Mouse (Mus musculus) erythroblast, embryonic 14.5 days (primary cell): ENCODE data around the gene Olfr1453. TPM values are rescaled to one million over a fixed set of nuclear protein-coding genes. Genes with fewer than 3 reads are reported as not detected.
"Not testable (repeated sequence)": the region's sequence is repeated elsewhere in the genome, so short reads cannot be mapped to it uniquely, and the experiment has no call there.

Source experiments
- H3K27me3 ChIP-seq: 2 replicates; pipeline ENCODE4 v1.6.1; 2012; ENCODE audit warnings: inconsistent platforms; ENCODE audit not compliant: control insufficient read depth
- H3K36me3 ChIP-seq: 2 replicates; pipeline ENCODE4 v1.6.1; 2012; ENCODE audit warnings: mild to moderate bottlenecking, inconsistent platforms; ENCODE audit not compliant: control insufficient read depth
- H3K4me1 ChIP-seq: 2 replicates; pipeline ENCODE4 v1.6.1; 2012; ENCODE audit warnings: inconsistent platforms; ENCODE audit not compliant: control insufficient read depth
- H3K4me3 ChIP-seq: replicated peaks from 2 replicates; pipeline ENCODE3; 2012; ENCODE audit warnings: moderate library complexity, mild to moderate bottlenecking, inconsistent platforms
- H3K9me3 ChIP-seq: 2 replicates; pipeline ENCODE4 v1.6.1; 2012; ENCODE audit warnings: low read length, inconsistent platforms, mixed read lengths; ENCODE audit not compliant: control insufficient read depth
- GATA1 ChIP-seq: IDR thresholded peaks from 2 replicates; pipeline ENCODE4 v1.6.1; 2012; ENCODE audit warnings: low read length, inconsistent platforms, mixed read lengths
- TAL1 ChIP-seq: IDR thresholded peaks from 3 replicates; pipeline ENCODE4 v1.6.1; 2012; ENCODE audit warnings: low read length, inconsistent platforms, mixed read lengths
- polyA plus RNA-seq: library from polyadenylated mRNA; stranded (reverse); fragments of >175 nt; gene quantifications from 2 replicates; pipeline ENCODE4 v1.2.3, GENCODE M21; 2012

Olfr1453 gene
- not detected in 2 replicates for polyA plus RNA-seq

- Histone ChIP-seq H3K4me1 (no peaks in the 10 kb centered on the region), H3K27me3 (no peaks in the 10 kb centered on the region), H3K4me3 (no peak within 1 kb of the TSS), H3K36me3 (no peaks in the 10 kb centered on the region), H3K9me3 (no peaks in the 10 kb centered on the region; the same call in 1 of the 2 replicates)
- TF ChIP-seq TAL1 (no peak), GATA1 (no peak)
These were observed at the start of gene Olfr1453 for GRCm38 (mm10) chr19:13028227-13028626. Gene Olfr1453 (minus strand): TSS chr19:13028327.

- Histone ChIP-seq H3K36me3 (no peaks in the 10 kb centered on the region), H3K4me1 (no peaks in the 10 kb centered on the region), H3K4me3 (no peak within 1 kb of the TSS), H3K9me3 (no peaks in the 10 kb centered on the region; the same call in none of the 2 replicates), H3K27me3 (no peaks in the 10 kb centered on the region)
- TF ChIP-seq TAL1 (no peak), GATA1 (no peak)
These were observed 32.2 kb upstream of the Olfr1453 start, which contains the start of gene Olfr1454 for GRCm38 (mm10) chr19:13060310-13060709. Gene Olfr1454 (plus strand): TSS chr19:13060610.

GRCm38 (mm10) chr19:12994714-12995113 is 33.4 kb downstream of the Olfr1453 start, which contains the start of gene Olfr1451:
Gene Olfr1451 (plus strand): TSS chr19:12995014.
- peaks cover 11% of the 10 kb centered on the region for H3K9me3 ChIP-seq
- no peak within 1 kb of the TSS for H3K4me3 ChIP-seq
- H3K36me3 ChIP-seq: no peaks in the 10 kb centered on the region
- H3K4me1 ChIP-seq: no peaks in the 10 kb centered on the region
- TF ChIP-seq TAL1: no peak
- no peaks in the 10 kb centered on the region for H3K27me3 ChIP-seq

GRCm38 (mm10) chr19:12992316-12992715 is 35.8 kb downstream of the Olfr1453 start:
- H3K9me3 ChIP-seq: peaks cover 11% of the 10 kb centered on the region
- not testable (repeated sequence) for H3K4me3 ChIP-seq, H3K27me3 ChIP-seq, H3K36me3 ChIP-seq, H3K4me1 ChIP-seq

Other genes starting within 250 kb of the Olfr1453 start
- 4.8 TPM in 2 replicates for gene Zfp91, start 232.2 kb downstream of the Olfr1453 start, polyA plus RNA-seq
- gene Lpxn, start 232.1 kb downstream of the Olfr1453 start, polyA plus RNA-seq: 0.02 TPM in 1 of 2 replicates, not detected in the other
- gene Gm5244, start 181.6 kb downstream of the Olfr1453 start, polyA plus RNA-seq: not detected in 2 replicates
- gene Olfr1444, start 171.0 kb downstream of the Olfr1453 start, polyA plus RNA-seq: not detected in 2 replicates
- gene Olfr1445, start 144.5 kb downstream of the Olfr1453 start, polyA plus RNA-seq: not detected in 2 replicates
- not detected in 2 replicates for gene Olfr1446, start 134.8 kb downstream of the Olfr1453 start, polyA plus RNA-seq
- not detected in 2 replicates for gene Olfr1447, start 124.6 kb downstream of the Olfr1453 start, polyA plus RNA-seq
- gene Olfr1448, start 103.9 kb downstream of the Olfr1453 start, polyA plus RNA-seq: not detected in 2 replicates
- not detected in 2 replicates for gene Olfr1449, start 97.5 kb downstream of the Olfr1453 start, polyA plus RNA-seq
- not detected in 2 replicates for gene Olfr1450, start 78.1 kb downstream of the Olfr1453 start, polyA plus RNA-seq
- gene Olfr1451, start 33.3 kb downstream of the Olfr1453 start, polyA plus RNA-seq: not detected in 2 replicates
- 0.01 TPM in 1 of 2 replicates, not detected in the other for gene Olfr1454, start 32.3 kb upstream of the Olfr1453 start, polyA plus RNA-seq
- gene Olfr1457, start 69.6 kb upstream of the Olfr1453 start, polyA plus RNA-seq: not detected in 2 replicates
- gene Olfr1458, start 78.4 kb upstream of the Olfr1453 start, polyA plus RNA-seq: not detected in 2 replicates
- gene Olfr1459, start 121.2 kb upstream of the Olfr1453 start, polyA plus RNA-seq: not detected in 2 replicates
- gene Olfr1461, start 134.7 kb upstream of the Olfr1453 start, polyA plus RNA-seq: not detected in 2 replicates
- gene Olfr1462, start 157.4 kb upstream of the Olfr1453 start, polyA plus RNA-seq: not detected in 2 replicates
- gene Olfr1463, start 203.0 kb upstream of the Olfr1453 start, polyA plus RNA-seq: not detected in 2 replicates